Mouse (Mus musculus) heart, postnatal 0 days (tissue): ENCODE results near the gene Syvn1.

Source experiments
- CTCF ChIP-seq: IDR thresholded peaks from 2 replicates; pipeline ENCODE4 v1.5.1; 2016; ENCODE audit warnings: antibody characterized with exemption, control low read depth, low read depth
- EP300 ChIP-seq: IDR thresholded peaks from 2 replicates; pipeline ENCODE4 v1.6.1; 2016; ENCODE audit warnings: antibody characterized with exemption, low read depth

- TF ChIP-seq CTCF (no peak), EP300 (no peak)
These were observed 33.7 kb downstream of the Syvn1 start, which contains the start of gene Tmem262 for GRCm38 (mm10) chr19:6079983-6080480.
